Mouse (Mus musculus) adrenal gland, adult 2 months (tissue): ENCODE measurements around the gene Cplane1. TPM values are rescaled to one million over a fixed set of nuclear protein-coding genes. Genes with fewer than 3 reads are reported as not detected.
A peak's percentile ranks its signal among the peaks of the same experiment; 100 is the strongest.
"Not testable (repeated sequence)": the region's sequence is repeated elsewhere in the genome, so short reads cannot be mapped to it uniquely, and the experiment has no call there.

Experiments
- DNase-seq: peaks from one replicate; pipeline ENCODE4 v3.0.0; 2021
- long read RNA-seq: library from polyadenylated mRNA; stranded (forward); transcript quantifications from one replicate; pipeline ENCODE4 v2.0.0, GENCODE M21; 2021
- polyA plus RNA-seq: library from polyadenylated mRNA; depleted of rRNA; stranded (reverse); fragments of >200 nt; gene quantifications from 2 replicates; pipeline ENCODE4 v1.2.3, GENCODE M21; 2012; rRNA removed
- total RNA-seq, 2 experiments: library from RNA; stranded (reverse); gene quantifications; 2 replicates each; pipeline ENCODE4 v1.2.3; 2021

The Cplane1 gene
- total RNA-seq: 1 to 10 TPM; 8.7 to 8.9 TPM
- polyA plus RNA-seq: 2.0 and 2.1 TPM in 2 replicates
- long read RNA-seq, partial matches to known transcripts: 0 of 1 reads
- long read RNA-seq, other reads (novel, unspliced or antisense): 1 of 1 reads

- peak; percentile 97 for DNase-seq
Measured at GRCm38 (mm10) chr15:8168591-8169265, at the start of gene Cplane1. TSS of gene Cplane1 (plus strand) at chr15:8169106.

GRCm38 (mm10) chr15:8129281-8129680 is 39.6 kb upstream of the Cplane1 start:
- DNase-seq: no peak

- no peak for DNase-seq
Measured at GRCm38 (mm10) chr15:8131268-8131667, 37.6 kb upstream of the Cplane1 start.

GRCm38 (mm10) chr15:8131761-8132160 is 37.1 kb upstream of the Cplane1 start:
- DNase-seq: no peak

- DNase-seq: no peak
Measured at GRCm38 (mm10) chr15:8135606-8136005, 33.3 kb upstream of the Cplane1 start.

- no peak for DNase-seq
Measured at GRCm38 (mm10) chr15:8161841-8162240, 7.1 kb upstream of the Cplane1 start.

GRCm38 (mm10) chr15:8169266-8169746 is 400 bp downstream of the Cplane1 start:
- DNase-seq: no peak

GRCm38 (mm10) chr15:8189563-8189962 is 20.7 kb downstream of the Cplane1 start:
- peak; percentile 6 for DNase-seq

GRCm38 (mm10) chr15:8190435-8190834 is 21.5 kb downstream of the Cplane1 start:
- no peak for DNase-seq

GRCm38 (mm10) chr15:8200317-8200716 is 31.4 kb downstream of the Cplane1 start:
- no peak for DNase-seq

- no peak for DNase-seq
Measured at GRCm38 (mm10) chr15:8208362-8208761, 39.5 kb downstream of the Cplane1 start.

GRCm38 (mm10) chr15:8214811-8215210 is 45.9 kb downstream of the Cplane1 start:
- no peak for DNase-seq

GRCm38 (mm10) chr15:8234167-8234566 is 65.3 kb downstream of the Cplane1 start:
- not testable (repeated sequence) for DNase-seq

GRCm38 (mm10) chr15:8265946-8266345 is 97.0 kb downstream of the Cplane1 start:
- DNase-seq: no peak

- DNase-seq: no peak
Measured at GRCm38 (mm10) chr15:8267211-8267610, 98.3 kb downstream of the Cplane1 start.

GRCm38 (mm10) chr15:8268231-8268630 is 99.3 kb downstream of the Cplane1 start:
- no peak for DNase-seq

GRCm38 (mm10) chr15:8271952-8272351 is 103.0 kb downstream of the Cplane1 start:
- DNase-seq: no peak

- peak; percentile 70 for DNase-seq
Measured at GRCm38 (mm10) chr15:8277916-8278315, 109.0 kb downstream of the Cplane1 start.

GRCm38 (mm10) chr15:8279320-8279779 is 110.4 kb downstream of the Cplane1 start:
- DNase-seq: peak; percentile 25

- DNase-seq: peak; percentile 77
Measured at GRCm38 (mm10) chr15:8279929-8280610, 111.2 kb downstream of the Cplane1 start.

GRCm38 (mm10) chr15:8281701-8282100 is 112.8 kb downstream of the Cplane1 start:
- no peak for DNase-seq

GRCm38 (mm10) chr15:8282155-8282554 is 113.2 kb downstream of the Cplane1 start:
- no peak for DNase-seq

- DNase-seq: no peak
Measured at GRCm38 (mm10) chr15:8291251-8291650, 122.3 kb downstream of the Cplane1 start.
